8 mouse cellular contexts compared by ENCODE assay signal in the genomic region with DNA sequence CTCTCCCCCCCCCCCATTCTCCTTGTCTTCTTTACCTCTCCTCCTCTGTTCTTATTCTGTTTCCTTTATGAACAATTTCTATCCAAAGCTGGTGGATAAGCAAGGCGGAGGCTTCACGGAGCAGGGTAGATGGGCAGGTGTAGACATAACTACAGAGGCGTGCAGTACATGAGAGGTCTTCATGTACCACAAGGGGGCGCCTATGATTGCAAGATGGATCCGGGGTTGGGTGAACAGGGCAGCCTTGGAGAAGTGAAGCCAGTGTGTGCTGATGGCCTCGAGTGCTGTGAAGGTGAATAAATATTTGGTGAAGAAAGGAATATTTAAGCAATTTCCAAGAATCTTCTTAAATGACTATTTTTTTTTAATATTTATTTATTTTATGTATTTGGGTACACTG. TPM values are rescaled to one million over a fixed set of nuclear protein-coding genes. Genes with fewer than 3 reads are reported as not detected.
A peak's percentile ranks its signal among the peaks of the same experiment; 100 is the strongest.
DNase-seq lines count a peak whose midpoint lies in the region; ATAC-seq and TF ChIP-seq lines count a peak whose summit lies in the region.

No protein-coding gene starts in this region.

- no peak overlapping the region for H3K4me3 ChIP-seq in layer of hippocampus, adult 2 months
- no peak overlapping the region for H3K4me3 ChIP-seq in lung, embryonic 16.5 days (ENCODE audit: low read length)

- peak; percentile 84 to 94 for ATAC-seq in hematopoietic stem cell, adult 5-6 weeks (replicated peaks in 1 of 2; ENCODE audit: insufficient read depth in 1 of 2, low FRiP score in 2 of 2, low TSS enrichment in 1 of 2, low read depth in 1 of 2, poor library complexity in 2 of 2, severe bottlenecking in 2 of 2)
- peak; percentile 85 for ATAC-seq in lung, embryonic 16.5 days (ENCODE audit: low read depth)

- H3K4me1 ChIP-seq in lung, embryonic 16.5 days (replicated peaks; ENCODE audit: control insufficient read depth, insufficient read depth, low read length): no peaks in the 10 kb centered on the region

- TF ChIP-seq CTCF in layer of hippocampus, adult 2 months (conservative IDR thresholded peaks at IDR 0.05): peak; percentile 85

- no peaks in the 10 kb centered on the region for H3K27me3 ChIP-seq in lung, embryonic 16.5 days (ENCODE audit: control insufficient read depth, insufficient read depth, low read depth, low read length)

- DNase-seq in MEL-GATA-1-ER (ENCODE audit: extremely low read depth, low read depth): peak; percentile 66
- DNase-seq in cerebellum, adult 11 months: peak; percentile 81
- peak; percentile 74 for DNase-seq in forelimb bud, embryonic 11.5 days (ENCODE audit: low read depth, low spot score)
- DNase-seq in layer of hippocampus, adult 2 months (ENCODE audit: low spot score in 2 of 2): peak; percentile 64 to 86
- DNase-seq in retina, postnatal 1 day: peak; percentile 85
- peak; percentile 87 for DNase-seq in urinary bladder, postnatal 14 days (ENCODE audit: low spot score)

- no peaks in the 10 kb centered on the region for H3K36me3 ChIP-seq in lung, embryonic 16.5 days (ENCODE audit: control insufficient read depth, insufficient read depth, low read length)

- H3K27ac ChIP-seq in layer of hippocampus, adult 2 months: no peak overlapping the region
- no peak overlapping the region for H3K27ac ChIP-seq in lung, embryonic 16.5 days (ENCODE audit: low read length)

- no peak overlapping the region for H3K9ac ChIP-seq in lung, embryonic 16.5 days (ENCODE audit: low read length)

- 18% methylated on average over 6 of the region's 6 CpGs for WGBS in lung, embryonic 16.5 days

- no peaks in the 10 kb centered on the region for H3K9me3 ChIP-seq in lung, embryonic 16.5 days (ENCODE audit: control insufficient read depth, low read length)

- H3K4me2 ChIP-seq in lung, embryonic 16.5 days (ENCODE audit: low read depth, low read length): no peak overlapping the region

RNA-seq across cellular contexts. Expression of gene Scd1, which starts 34.7 kb away (rescaled TPM):
- total RNA-seq in hematopoietic stem cell, adult 5-6 weeks (2017): 0.44 and 2.0 TPM in 2 replicates
- total RNA-seq in layer of hippocampus, adult 2 months (2021): 100 to 1,000 TPM; 139 TPM
- 2.3 and 2.7 TPM in 2 replicates for polyA plus RNA-seq in lung, embryonic 16.5 days (2015; fragmentation: Nextera tagmentation; extraction: Ambion mirVana)

RNA-seq across cellular contexts. Expression of gene Scd4, which starts 40.1 kb away (rescaled TPM):
- 0.05 and 0.31 TPM in 2 replicates for total RNA-seq in hematopoietic stem cell, adult 5-6 weeks (2017)
- total RNA-seq in layer of hippocampus, adult 2 months (2021): 1 to 10 TPM; 2.3 to 2.5 TPM
- 0.40 and 0.49 TPM in 2 replicates for polyA plus RNA-seq in lung, embryonic 16.5 days (2015; fragmentation: Nextera tagmentation; extraction: Ambion mirVana)

Comparison
In these comparisons a context has a peak if more than half of its experiments do, and no peak if none do; other contexts are left out.
1. RNA of gene Scd1, which starts 34.7 kb away (total RNA-seq): 139 TPM in layer of hippocampus, adult 2 months; 0.44 to 2.0 TPM in hematopoietic stem cell, adult 5-6 weeks; every median in the first group is over 10 times any median in the second.
2. Peak in every context shown above with its lines, with median percentiles within 50 percentile points of each other: DNase-seq.